Mouse (Mus musculus) lung, adult 18-20 months (tissue): ENCODE measurements around the gene Elmo3.
A peak's percentile ranks its signal among the peaks of the same experiment; 100 is the strongest.

Source experiments
- DNase-seq, 2 experiments: peaks; one replicate each; pipeline ENCODE4 v3.0.0; 2022; ENCODE audit warnings: mixed read lengths in 2 of 2

Gene Elmo3

GRCm38 (mm10) chr8:105298351-105299252 lies 6.8 kb upstream of the Elmo3 start:
- DNase-seq, result no peak

- DNase-seq, result no peak
These were observed 5.4 kb upstream of the Elmo3 start for GRCm38 (mm10) chr8:105299962-105300361.

GRCm38 (mm10) chr8:105303396-105303795 lies 2.0 kb upstream of the Elmo3 start:
- no peak for DNase-seq

- peak in 1 of 2 experiments; percentile 34 for DNase-seq
These were observed 1.5 kb upstream of the Elmo3 start for GRCm38 (mm10) chr8:105303874-105304273.

- no peak for DNase-seq
These were observed 833 bp upstream of the Elmo3 start for GRCm38 (mm10) chr8:105304325-105305210.

- no peak for DNase-seq
These were observed 818 bp downstream of the Elmo3 start for GRCm38 (mm10) chr8:105306146-105306691.

GRCm38 (mm10) chr8:105307670-105308069 lies 2.3 kb downstream of the Elmo3 start:
- DNase-seq, result no peak

GRCm38 (mm10) chr8:105308428-105308827 lies 3.0 kb downstream of the Elmo3 start:
- DNase-seq, result no peak

- DNase-seq, result no peak
These were observed 3.9 kb downstream of the Elmo3 start for GRCm38 (mm10) chr8:105309142-105309847.

GRCm38 (mm10) chr8:105310118-105310517 lies 4.7 kb downstream of the Elmo3 start:
- no peak for DNase-seq

GRCm38 (mm10) chr8:105311718-105312117 lies 6.3 kb downstream of the Elmo3 start:
- DNase-seq, result no peak

GRCm38 (mm10) chr8:105312891-105313481 lies 7.6 kb downstream of the Elmo3 start:
- no peak for DNase-seq

GRCm38 (mm10) chr8:105313622-105314402 lies 8.4 kb downstream of the Elmo3 start:
- DNase-seq, result no peak

GRCm38 (mm10) chr8:105315073-105315769 lies 9.8 kb downstream of the Elmo3 start:
- peak in 1 of 2 experiments; percentile 44 for DNase-seq

- peak; percentile 84 to 89 for DNase-seq
These were observed 12.5 kb downstream of the Elmo3 start for GRCm38 (mm10) chr8:105317941-105318340.

- peak; percentile 59 to 78 for DNase-seq
These were observed 13.3 kb downstream of the Elmo3 start for GRCm38 (mm10) chr8:105318662-105319190.

- DNase-seq, result no peak
These were observed 17.8 kb downstream of the Elmo3 start for GRCm38 (mm10) chr8:105323183-105323582.

GRCm38 (mm10) chr8:105325641-105326093 lies 20.3 kb downstream of the Elmo3 start:
- no peak for DNase-seq

GRCm38 (mm10) chr8:105326141-105326672 lies 20.8 kb downstream of the Elmo3 start, which contains the start of the genes Lrrc29 and Tmem208:
Gene Lrrc29 (minus strand): TSS chr8:105326278.
Gene Tmem208 (plus strand): TSS chr8:105326354.
- DNase-seq, result peak; percentile 97 to 98

- DNase-seq, result no peak
These were observed 21.6 kb downstream of the Elmo3 start for GRCm38 (mm10) chr8:105326968-105327367.
